ENCODE assay signal across 8 mouse cellular contexts in the genomic region with DNA sequence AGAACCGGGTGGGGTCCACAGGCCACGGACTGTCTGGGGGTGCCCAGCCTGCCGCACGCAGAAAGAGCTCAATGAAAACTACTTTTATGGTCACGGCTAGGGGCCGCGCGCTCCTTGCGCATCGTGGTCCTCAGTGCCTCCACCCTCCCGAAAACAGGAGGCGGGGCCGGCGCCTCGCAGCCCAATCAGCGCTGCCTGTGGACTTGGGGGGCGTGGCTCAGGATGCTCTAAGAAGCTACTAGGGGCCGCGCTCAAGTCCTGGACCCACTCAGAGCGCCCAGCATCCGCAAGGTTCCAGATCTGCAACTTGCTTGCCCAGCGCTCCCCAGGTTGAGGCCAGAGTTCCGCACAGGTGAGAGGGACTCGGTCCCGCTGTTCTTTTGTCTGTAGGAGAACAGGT. TPM values are rescaled to one million over a fixed set of nuclear protein-coding genes. Genes with fewer than 3 reads are reported as not detected.
DNase-seq lines count a peak whose midpoint lies in the region; ATAC-seq and TF ChIP-seq lines count a peak whose summit lies in the region.

A gene (plus strand): TSS at position 190 of the 400 bp plus-strand sequence.

- peak within 1 kb of the TSS; percentile 35; the same call in 1 of the 2 replicates for H3K9ac ChIP-seq in hindbrain, postnatal 0 days (replicated peaks; ENCODE audit: low read length)

- peaks cover 5% of the 10 kb centered on the region for H3K27me3 ChIP-seq in hindbrain, postnatal 0 days (ENCODE audit: insufficient read depth, low read length)

- H3K4me2 ChIP-seq in hindbrain, postnatal 0 days (ENCODE audit: low read depth, low read length): peak within 1 kb of the TSS; percentile 65

- H3K9me3 ChIP-seq in hindbrain, postnatal 0 days (ENCODE audit: low read length): no peaks in the 10 kb centered on the region

- H3K4me3 ChIP-seq in hindbrain, postnatal 0 days (ENCODE audit: low read length): peak within 1 kb of the TSS; percentile 34

- under 1% methylated on average over 25 of the region's 25 CpGs for WGBS in hindbrain, postnatal 0 days

- H3K27ac ChIP-seq in hindbrain, postnatal 0 days: no peak within 1 kb of the TSS

- no peaks in the 10 kb centered on the region for H3K36me3 ChIP-seq in hindbrain, postnatal 0 days (ENCODE audit: insufficient read depth, low read length)

- ATAC-seq in hindbrain, postnatal 0 days: peak; percentile 89

- DNase-seq in ZHBTc4 (ENCODE audit: low read depth, low spot score): peak; percentile 91
- DNase-seq in embryo, embryonic 11 days: peak; percentile 96
- DNase-seq in gastrocnemius, postnatal 25 days: peak; percentile 82
- DNase-seq in hindbrain, postnatal 0 days (ENCODE audit: low spot score): peak; percentile 88
- DNase-seq in left cerebral cortex, adult 8-10 months (ENCODE audit: low spot score in 2 of 2): peak; percentile 18 to 30
- DNase-seq in lung, postnatal 36 days: peak; percentile 82
- peak; percentile 51 to 53 for DNase-seq in right cerebral cortex, adult 2 months (ENCODE audit: low spot score in 2 of 2)
- DNase-seq in urinary bladder, postnatal 36 days (ENCODE audit: low spot score in 2 of 2): peak; percentile 66 to 83

- peak; percentile 17; the same call in 1 of the 2 replicates for TF ChIP-seq CTCF in hindbrain, postnatal 0 days (IDR thresholded peaks at IDR 0.05; ENCODE audit: low read depth)

- 0 out of 2 replicates have a peak, but pooled peaks cover 8% of the 10 kb centered on the region for H3K4me1 ChIP-seq in hindbrain, postnatal 0 days (ENCODE audit: insufficient read depth, low read length)

RNA-seq across cellular contexts. Expression of the gene that starts here (rescaled TPM):
- 1 to 10 TPM; 5.2 to 8.3 TPM for total RNA-seq in gastrocnemius, postnatal 25 days (2021)
- 3.5 and 5.6 TPM in 2 replicates for total RNA-seq in hindbrain, postnatal 0 days (2014; rRNA removed)
- polyA plus RNA-seq in hindbrain, postnatal 0 days (2015; fragmentation: Nextera tagmentation; extraction: Ambion mirVana): 2.5 and 2.6 TPM in 2 replicates
- 1 to 10 TPM; 2.3 to 2.9 (median 2.5) TPM for total RNA-seq in left cerebral cortex, adult 8-10 months (2022)

Comparison
In these comparisons a context has a peak if more than half of its experiments do, and no peak if none do; other contexts are left out.
1. DNase-seq: peak in every context shown above with its lines; median percentile 96 in embryo, embryonic 11 days; 91 in ZHBTc4; 88 in hindbrain, postnatal 0 days; 82 in gastrocnemius, postnatal 25 days; 82 in lung, postnatal 36 days; 74 in urinary bladder, postnatal 36 days; 52 in right cerebral cortex, adult 2 months; 24 in left cerebral cortex, adult 8-10 months.